Mouse (Mus musculus) lung, embryonic 16.5 days (tissue): ENCODE results near the gene Gab2. TPM values are rescaled to one million over a fixed set of nuclear protein-coding genes. Genes with fewer than 3 reads are reported as not detected.

Experiments
- ATAC-seq: fragments of 200-750 bp; cut with Nextera tagmentation; 2 replicates; pipeline ENCODE4 v1.8.0; 2017; ENCODE audit warnings: low read depth, mild to moderate bottlenecking, moderate library complexity
- H3K27ac ChIP-seq: fragments of 300-500 bp; sonication (generic); 2 replicates; pipeline ENCODE4 v1.5.1; 2014; ENCODE audit warnings: mild to moderate bottlenecking, control low read depth, low read length
- H3K27me3 ChIP-seq: fragments of 300-500 bp; sonication (generic); 2 replicates; pipeline ENCODE4 v1.6.1; 2014; ENCODE audit warnings: low read depth, low read length, mixed read lengths; ENCODE audit not compliant: control insufficient read depth, insufficient read depth
- H3K36me3 ChIP-seq: fragments of 300-500 bp; sonication (generic); 2 replicates; pipeline ENCODE4 v1.6.1; 2014; ENCODE audit warnings: low read length; ENCODE audit not compliant: control insufficient read depth, insufficient read depth
- H3K4me1 ChIP-seq: fragments of 300-500 bp; sonication (generic); replicated peaks from 2 replicates; pipeline ENCODE4 v1.6.1; 2014; ENCODE audit warnings: low read length, mixed read lengths; ENCODE audit not compliant: control insufficient read depth, insufficient read depth
- H3K4me2 ChIP-seq: fragments of 300-500 bp; sonication (generic); 2 replicates; pipeline ENCODE4 v1.6.1; 2014; ENCODE audit warnings: low read depth, low read length, control low read depth
- H3K4me3 ChIP-seq: fragments of 300-500 bp; sonication (generic); 2 replicates; pipeline ENCODE4 v1.5.1; 2014; ENCODE audit warnings: mild to moderate bottlenecking, low read length, control low read depth
- H3K9ac ChIP-seq: fragments of 300-500 bp; sonication (generic); 2 replicates; pipeline ENCODE4 v1.6.1; 2014; ENCODE audit warnings: low read length, control low read depth
- H3K9me3 ChIP-seq: fragments of 300-500 bp; sonication (generic); 2 replicates; pipeline ENCODE4 v1.6.1; 2016; ENCODE audit warnings: low read length; ENCODE audit not compliant: control insufficient read depth
- WGBS: fragments of 180-500 bp; shearing (Covaris S2); extraction: QIAGEN DNeasy Blood & Tissue Kit; methylation state at CpG from one replicate; pipeline ENCODE4 v1.1.7; 2014; 5-methylcytosine and 5-hydroxymethylcytosine counted together
- polyA plus RNA-seq: library from polyadenylated mRNA; unstranded; fragments of >200 nt; fragmentation: Nextera tagmentation; extraction: Ambion mirVana; gene quantifications from 2 replicates; pipeline ENCODE4 v1.2.1, GENCODE M21; 2015

Gene Gab2
- polyA plus RNA-seq, 1 experiment from 2014 or later = 8.9 TPM

DNA sequence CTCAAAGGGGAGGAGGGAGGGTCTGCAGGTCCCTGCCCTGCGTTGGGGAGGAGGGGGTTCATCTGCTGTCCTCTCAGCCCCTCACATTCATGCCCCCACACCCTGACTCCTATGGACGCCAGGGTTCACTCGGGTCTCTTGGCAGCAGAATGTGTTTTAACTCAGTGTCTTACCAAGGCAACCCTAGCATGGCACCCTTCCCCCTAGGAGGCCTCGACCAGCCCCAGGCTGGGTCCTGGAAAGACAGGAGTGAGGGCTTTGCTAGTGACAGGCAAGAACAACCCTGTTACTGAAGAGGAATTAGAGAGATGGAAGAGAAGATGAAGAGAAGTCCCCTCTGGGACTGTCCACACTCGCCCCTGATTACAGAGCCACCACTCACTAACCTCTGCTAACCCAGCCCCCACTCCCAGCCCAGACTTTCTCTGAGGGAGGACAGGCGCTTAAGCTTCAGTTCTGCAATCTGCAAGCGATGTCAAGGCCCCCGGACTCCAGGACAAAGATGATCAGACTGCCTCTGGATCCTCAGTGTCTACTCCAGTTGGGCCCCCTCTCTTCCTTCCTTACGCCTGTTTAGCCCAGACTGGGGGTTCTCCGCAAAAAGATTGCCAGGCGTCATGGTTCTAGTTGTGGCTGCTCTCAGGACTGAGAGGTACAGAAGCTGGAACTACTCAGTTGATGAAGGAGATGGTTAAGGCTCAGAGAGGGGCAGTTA, 249.7 kb downstream of the Gab2 start:
- H3K4me1 ChIP-seq = peaks cover 13% of the 10 kb centered on the region
- H3K36me3 ChIP-seq = no peaks in the 10 kb centered on the region
- ATAC-seq = no peak
- 57% methylated on average over 11 of the region's 11 CpGs for WGBS
- H3K4me2 ChIP-seq = peak overlapping the region; percentile 91
- H3K27me3 ChIP-seq = peaks cover 11% of the 10 kb centered on the region
- no peak overlapping the region for H3K27ac ChIP-seq
- peak overlapping the region; percentile 81 for H3K9ac ChIP-seq
- no peaks in the 10 kb centered on the region for H3K9me3 ChIP-seq
- peak overlapping the region; percentile 94 for H3K4me3 ChIP-seq

DNA sequence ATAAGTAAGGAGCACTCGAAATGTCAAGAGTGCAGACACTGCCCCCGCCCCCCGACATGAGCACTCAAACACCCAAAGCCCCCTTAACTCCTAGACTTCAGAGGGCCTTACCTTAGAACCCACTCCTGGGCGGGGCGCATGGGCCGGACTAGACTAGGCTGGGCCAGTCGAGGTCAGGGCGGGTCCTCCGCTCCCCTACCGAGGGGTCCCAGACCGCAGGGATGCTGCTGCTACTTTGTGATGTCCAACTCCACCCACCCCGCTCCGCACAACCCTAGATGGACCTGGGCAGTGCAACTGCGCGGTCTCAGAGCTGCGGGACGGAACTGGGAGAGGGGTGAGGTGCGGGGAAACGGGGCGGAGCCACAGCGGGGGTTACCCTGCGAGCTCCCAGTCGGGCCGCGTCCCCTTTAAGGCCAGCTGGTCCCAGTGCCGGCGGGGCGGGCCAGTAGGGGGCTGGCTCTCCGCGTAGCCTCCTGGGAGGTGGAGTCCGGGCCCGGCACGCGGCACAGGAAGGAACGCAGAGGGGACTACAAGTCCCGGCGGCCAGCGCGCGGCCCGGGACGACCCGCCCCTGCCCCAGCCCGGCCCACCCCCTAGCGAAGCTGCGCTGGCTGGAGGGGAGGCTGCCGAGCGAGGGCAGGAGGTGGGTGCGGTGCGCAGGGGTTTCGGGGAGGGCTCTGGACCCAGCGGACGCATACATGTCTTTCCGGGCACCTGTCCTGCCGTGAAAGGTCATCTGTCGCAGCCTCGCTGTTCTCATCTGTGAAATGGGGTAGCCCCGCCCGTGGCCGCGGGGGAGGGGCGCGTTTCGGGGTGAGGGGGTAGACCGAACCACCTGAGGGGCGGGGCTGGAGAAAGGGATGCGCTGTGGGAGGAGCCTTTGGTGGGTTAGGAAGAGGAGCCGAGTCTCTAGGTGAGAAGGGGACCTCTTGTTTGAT, 250.6 kb downstream of the Gab2 start, which contains the start of the genes Usp35 and Kctd21:
Gene Usp35 (minus strand): TSS at position 295 of the 941 bp plus-strand sequence.
Gene Kctd21 (plus strand): TSS at position 602 of the 941 bp plus-strand sequence.
- ATAC-seq = peak; percentile 99
- WGBS = under 1% methylated on average over 67 of the region's 68 CpGs
- no peak within 1 kb of the TSS for H3K27ac ChIP-seq

DNA sequence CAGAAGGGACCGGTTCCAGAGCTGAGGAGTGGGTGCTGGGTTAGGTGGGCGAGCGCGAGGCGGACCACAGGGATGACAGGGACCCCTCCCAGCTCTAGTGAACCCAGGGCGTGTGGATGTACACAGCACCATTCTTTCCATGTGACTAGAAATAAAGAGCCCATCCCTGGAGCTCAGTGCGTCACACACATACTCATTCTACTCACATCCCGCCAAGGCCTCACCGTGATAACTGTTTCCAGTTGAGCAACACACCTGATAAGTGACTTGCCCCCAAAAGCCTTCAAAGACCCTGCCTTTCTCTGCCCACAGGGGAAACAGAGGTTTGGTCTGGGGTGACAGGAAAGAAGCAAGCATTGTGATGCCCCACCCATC, 251.3 kb downstream of the Gab2 start:
- Histone ChIP-seq H3K4me1 (peaks cover 13% of the 10 kb centered on the region), H3K9ac (peak overlapping the region; percentile 89), H3K27ac (no peak overlapping the region), H3K9me3 (no peaks in the 10 kb centered on the region), H3K27me3 (no peaks in the 10 kb centered on the region), H3K4me3 (peak overlapping the region; percentile 94), H3K4me2 (peak overlapping the region; percentile 79), H3K36me3 (no peaks in the 10 kb centered on the region)
- no peak for ATAC-seq
- WGBS = 2% methylated on average over 9 of the region's 9 CpGs

More for the DNA sequence above, 250.6 kb downstream of the Gab2 start, which contains the start of the genes Usp35 and Kctd21:
- Histone ChIP-seq H3K4me2 (peak within 1 kb of the TSS; percentile 91), H3K4me3 (peak within 1 kb of the TSS; percentile 94), H3K9ac (peak within 1 kb of the TSS; percentile 89), H3K27me3 (peaks cover 4% of the 10 kb centered on the region; the same call in 1 of the 2 replicates), H3K9me3 (no peaks in the 10 kb centered on the region), H3K36me3 (no peaks in the 10 kb centered on the region), H3K4me1 (peaks cover 13% of the 10 kb centered on the region)

DNA sequence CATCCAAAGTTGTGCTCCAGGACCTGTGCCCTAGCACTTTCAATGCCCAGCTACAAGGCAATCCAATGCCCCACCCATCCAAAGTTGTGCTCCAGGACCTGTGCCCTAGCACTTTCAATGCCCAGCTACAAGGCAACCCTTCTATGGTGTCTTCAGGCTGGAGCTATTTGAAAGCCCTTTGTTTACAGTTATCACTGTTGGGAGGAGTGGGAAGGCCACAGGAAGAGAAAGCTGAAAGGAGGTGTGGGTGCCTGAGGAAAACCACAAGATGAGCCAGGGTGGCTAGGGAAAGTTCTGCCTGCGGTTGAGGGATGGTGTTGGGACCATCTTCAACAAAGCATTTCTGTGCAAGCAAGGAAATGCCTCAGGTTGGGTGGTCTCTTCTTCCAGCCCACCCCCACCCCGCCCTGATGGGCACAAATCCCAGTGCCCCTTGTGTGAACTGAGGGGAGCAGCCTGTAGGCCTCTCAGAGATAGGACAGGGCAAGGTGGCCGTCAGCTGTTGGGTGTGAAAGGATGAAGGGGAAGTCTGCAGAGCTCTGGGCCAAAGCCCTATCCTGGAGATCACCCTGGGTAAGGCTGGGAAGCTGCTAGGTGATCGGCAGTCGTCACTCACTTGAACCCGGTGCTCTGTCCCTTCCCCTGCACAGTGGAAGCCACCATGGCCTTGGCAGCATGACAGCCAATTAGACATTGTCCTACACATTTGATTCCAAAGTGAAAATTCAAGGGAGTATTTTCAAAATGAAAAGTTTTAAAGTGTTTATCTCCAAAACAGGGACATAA, 251.9 kb downstream of the Gab2 start:
- H3K4me2 ChIP-seq = peak overlapping the region; percentile 79; the same call in 1 of the 2 replicates
- no peak overlapping the region for H3K9ac ChIP-seq
- 70% methylated on average over 6 of the region's 6 CpGs for WGBS
- no peak overlapping the region for H3K27ac ChIP-seq
- no peaks in the 10 kb centered on the region for H3K27me3 ChIP-seq
- H3K9me3 ChIP-seq = no peaks in the 10 kb centered on the region
- peaks cover 13% of the 10 kb centered on the region for H3K4me1 ChIP-seq
- no peak for ATAC-seq
- H3K4me3 ChIP-seq = peak overlapping the region; percentile 94
- H3K36me3 ChIP-seq = no peaks in the 10 kb centered on the region

DNA sequence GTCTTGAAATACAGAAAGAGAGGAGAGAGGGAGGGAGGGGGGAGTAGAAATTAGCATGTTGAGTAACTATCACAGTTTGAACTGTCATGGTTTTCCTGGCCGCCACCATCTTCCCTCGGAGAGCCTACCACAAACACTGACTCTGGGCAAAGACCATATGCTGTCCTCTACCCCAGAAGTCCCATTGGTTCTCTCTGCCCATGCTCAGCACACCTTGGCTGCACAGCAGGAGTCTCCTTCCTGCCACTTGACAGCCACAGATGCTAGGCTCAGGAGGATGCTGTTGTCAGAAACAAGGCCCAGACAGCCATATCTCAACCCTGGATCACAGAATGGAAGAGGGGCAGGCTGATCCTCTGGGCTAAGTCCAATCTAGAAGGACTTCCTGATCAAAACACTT, 253.0 kb downstream of the Gab2 start:
- Histone ChIP-seq H3K9me3 (no peaks in the 10 kb centered on the region), H3K4me3 (no peak overlapping the region), H3K4me2 (no peak overlapping the region), H3K27ac (no peak overlapping the region), H3K9ac (no peak overlapping the region), H3K4me1 (peaks cover 13% of the 10 kb centered on the region), H3K36me3 (no peaks in the 10 kb centered on the region), H3K27me3 (no peaks in the 10 kb centered on the region)
- ATAC-seq = no peak
- 79% methylated on average over 2 of the region's 2 CpGs for WGBS

DNA sequence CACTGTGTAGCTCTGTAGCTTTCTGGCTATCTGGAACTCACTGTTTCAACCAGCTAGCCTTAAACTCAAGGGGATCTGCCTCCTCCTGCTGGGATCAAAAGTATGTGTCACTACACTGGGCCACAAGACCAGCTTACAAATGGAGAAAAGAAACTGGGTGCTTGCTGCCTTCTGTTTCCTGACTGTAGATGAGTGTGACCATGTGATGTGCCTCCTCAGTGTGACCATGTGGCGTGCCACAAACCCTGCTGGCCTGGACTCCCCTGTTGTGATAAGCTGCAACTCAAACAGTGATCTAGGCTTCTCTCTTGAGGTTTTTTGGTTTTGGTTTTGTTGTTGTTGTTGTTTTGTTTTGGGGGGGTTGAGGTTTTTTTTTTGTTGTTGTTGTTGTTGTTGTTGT, 255.3 kb downstream of the Gab2 start:
- Histone ChIP-seq H3K4me2 (no peak overlapping the region), H3K36me3 (no peaks in the 10 kb centered on the region), H3K9ac (no peak overlapping the region), H3K4me1 (peaks cover 9% of the 10 kb centered on the region), H3K27ac (no peak overlapping the region), H3K9me3 (no peaks in the 10 kb centered on the region), H3K27me3 (no peaks in the 10 kb centered on the region), H3K4me3 (no peak overlapping the region)
- ATAC-seq = no peak
- 80% methylated on average over 1 of the region's 1 CpGs for WGBS

DNA sequence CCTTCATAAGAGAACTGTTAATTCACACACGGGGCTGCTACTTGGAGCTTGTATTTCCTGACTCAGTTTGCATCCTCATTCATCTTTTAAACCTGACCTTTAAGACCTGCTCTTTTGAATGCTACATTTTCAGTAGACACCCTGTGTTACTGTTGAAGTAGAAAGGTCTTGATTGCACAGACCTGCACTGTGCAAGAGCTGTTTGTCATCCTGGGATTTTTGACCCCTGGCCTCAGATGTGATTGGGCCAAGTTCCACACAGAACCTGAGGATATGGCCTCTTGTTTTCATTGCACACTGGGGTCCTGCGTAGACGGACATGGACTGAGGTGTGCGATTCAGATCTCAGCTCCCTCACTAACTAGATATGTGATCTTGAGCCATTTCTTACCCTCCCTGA, 257.2 kb downstream of the Gab2 start:
- Histone ChIP-seq H3K36me3 (no peaks in the 10 kb centered on the region), H3K9me3 (no peaks in the 10 kb centered on the region), H3K27me3 (no peaks in the 10 kb centered on the region), H3K27ac (no peak overlapping the region), H3K4me1 (no peaks in the 10 kb centered on the region), H3K9ac (no peak overlapping the region), H3K4me3 (no peak overlapping the region), H3K4me2 (no peak overlapping the region)
- ATAC-seq = no peak
- 78% methylated on average over 4 of the region's 4 CpGs for WGBS

DNA sequence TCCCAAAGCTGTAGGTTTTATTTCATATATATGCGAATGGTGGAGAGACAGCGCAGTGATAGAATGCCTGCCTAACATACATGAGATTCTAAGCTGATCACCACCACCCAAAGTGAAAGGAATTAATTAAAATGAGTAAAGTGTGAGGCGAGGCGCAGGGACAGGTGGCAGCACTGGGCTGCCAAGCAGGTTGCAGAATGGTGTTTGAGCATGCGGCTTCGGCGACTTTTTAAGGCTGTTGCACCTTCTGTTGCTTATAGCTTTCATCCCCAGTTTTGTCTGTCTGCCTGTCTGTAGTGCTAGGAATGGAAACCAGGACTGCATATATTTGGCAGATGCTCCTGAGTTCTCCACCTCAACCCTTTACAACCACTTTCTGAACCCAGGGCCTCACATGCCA, 258.2 kb downstream of the Gab2 start:
- Histone ChIP-seq H3K4me3 (no peak overlapping the region), H3K9ac (no peak overlapping the region), H3K27ac (no peak overlapping the region), H3K27me3 (no peaks in the 10 kb centered on the region), H3K4me1 (peaks cover 1% of the 10 kb centered on the region), H3K4me2 (no peak overlapping the region), H3K9me3 (no peaks in the 10 kb centered on the region), H3K36me3 (no peaks in the 10 kb centered on the region)
- WGBS = 88% methylated on average over 7 of the region's 7 CpGs
- ATAC-seq = no peak
